Mouse (Mus musculus): ENCODE data around the gene Zfp518b. TPM values are rescaled to one million over a fixed set of nuclear protein-coding genes. Genes with fewer than 3 reads are reported as not detected.
A peak's percentile ranks its signal among the peaks of the same experiment; 100 is the strongest.

Zfp518b gene
- total RNA-seq (2021) = 10 to 100 TPM in 1 of 2 experiments, 1 to 10 TPM in 1; 8.8 to 10.8 TPM

- peak; percentile 85 for DNase-seq
- intact Hi-C loops (cut with DNase I) = no loop called here
Observed at GRCm38 (mm10) chr5:38684164-38684911, at the start of gene Zfp518b. Zfp518b (minus strand) TSS chr5:38684826.

DNA sequence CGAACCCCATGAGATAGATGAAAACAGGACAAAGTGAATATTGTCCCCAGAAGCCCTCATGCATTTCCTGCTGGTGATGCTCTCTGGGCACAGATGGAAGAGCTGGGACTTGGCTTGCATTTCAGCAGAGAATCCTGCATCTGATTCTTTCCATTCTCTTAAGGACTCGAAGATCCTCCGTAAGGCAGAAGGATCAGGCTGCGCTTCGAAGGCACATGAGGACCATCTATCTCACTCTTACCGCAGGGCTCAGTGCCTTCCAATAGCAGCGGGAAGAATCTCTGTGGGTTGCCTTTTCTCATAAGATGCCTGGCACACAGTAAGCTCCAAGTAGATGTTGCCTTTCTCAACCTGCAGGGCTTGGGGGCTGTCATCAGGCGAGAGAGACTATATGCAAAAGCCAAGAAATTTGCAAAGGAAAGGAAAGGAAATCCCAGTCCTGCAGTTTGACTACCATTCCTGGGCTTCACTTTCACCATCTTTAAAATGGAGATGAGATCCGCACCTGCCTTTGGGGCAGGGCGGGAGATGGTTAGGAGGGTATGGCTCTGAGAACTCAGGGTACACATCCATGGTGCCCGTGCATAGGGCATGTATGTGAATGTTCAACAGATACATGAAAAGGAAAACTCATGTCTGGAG lies 24.4 kb upstream of the Zfp518b start:
- DNase-seq = no peak
- intact Hi-C loops (cut with DNase I) = no loop called here

- intact Hi-C loops (cut with DNase I) = no loop called here
- DNase-seq = no peak
Observed at GRCm38 (mm10) chr5:38707364-38708075, 22.9 kb upstream of the Zfp518b start.

DNA sequence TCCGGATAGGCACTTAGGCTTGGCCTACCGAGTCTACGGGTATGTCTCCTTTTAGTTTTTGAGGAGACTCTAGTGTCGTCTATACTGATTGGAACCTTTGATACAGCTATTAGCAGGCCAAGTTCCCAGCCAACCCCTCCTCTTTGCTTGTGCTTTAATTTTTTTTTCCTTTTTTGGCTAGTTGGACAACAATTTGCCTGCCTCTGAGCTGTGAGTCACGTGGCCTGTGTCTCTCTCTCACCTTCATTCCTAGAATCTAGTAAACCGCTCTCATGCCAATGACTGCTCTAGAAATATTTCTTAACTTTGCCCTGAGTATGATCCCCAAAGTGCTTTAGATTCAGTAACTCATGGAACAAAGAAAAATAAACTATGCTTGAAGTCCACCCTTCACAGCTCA lies 18.3 kb upstream of the Zfp518b start:
- intact Hi-C loops (cut with DNase I) = no loop called here
- DNase-seq = no peak

- no peak for DNase-seq
- intact Hi-C loops (cut with DNase I) = no loop called here
Observed at GRCm38 (mm10) chr5:38702091-38702490, 17.5 kb upstream of the Zfp518b start.

- intact Hi-C loops (cut with DNase I) = no loop called here
- no peak for DNase-seq
Observed at GRCm38 (mm10) chr5:38698466-38698865, 13.8 kb upstream of the Zfp518b start.

DNA sequence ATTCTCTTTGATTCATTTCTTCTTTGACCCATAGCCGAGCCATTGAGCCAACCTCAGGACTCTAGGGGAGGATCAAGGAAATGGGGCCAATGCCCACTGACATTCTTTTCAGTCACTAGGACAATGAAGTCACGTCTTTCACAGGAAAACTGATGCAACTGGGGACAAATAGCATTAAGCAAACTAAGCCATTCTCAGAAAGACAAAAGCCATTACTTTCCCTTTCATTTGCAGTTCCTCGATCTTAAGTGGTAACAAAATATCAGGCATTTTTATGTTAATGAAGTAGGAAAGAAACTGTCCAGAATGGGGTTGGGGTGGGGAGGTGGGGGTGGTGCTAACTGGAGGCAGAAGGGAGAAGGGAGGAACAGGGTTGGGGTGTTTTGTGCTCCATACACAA lies 13.4 kb upstream of the Zfp518b start:
- DNase-seq = no peak
- intact Hi-C loops (cut with DNase I) = no loop called here

DNA sequence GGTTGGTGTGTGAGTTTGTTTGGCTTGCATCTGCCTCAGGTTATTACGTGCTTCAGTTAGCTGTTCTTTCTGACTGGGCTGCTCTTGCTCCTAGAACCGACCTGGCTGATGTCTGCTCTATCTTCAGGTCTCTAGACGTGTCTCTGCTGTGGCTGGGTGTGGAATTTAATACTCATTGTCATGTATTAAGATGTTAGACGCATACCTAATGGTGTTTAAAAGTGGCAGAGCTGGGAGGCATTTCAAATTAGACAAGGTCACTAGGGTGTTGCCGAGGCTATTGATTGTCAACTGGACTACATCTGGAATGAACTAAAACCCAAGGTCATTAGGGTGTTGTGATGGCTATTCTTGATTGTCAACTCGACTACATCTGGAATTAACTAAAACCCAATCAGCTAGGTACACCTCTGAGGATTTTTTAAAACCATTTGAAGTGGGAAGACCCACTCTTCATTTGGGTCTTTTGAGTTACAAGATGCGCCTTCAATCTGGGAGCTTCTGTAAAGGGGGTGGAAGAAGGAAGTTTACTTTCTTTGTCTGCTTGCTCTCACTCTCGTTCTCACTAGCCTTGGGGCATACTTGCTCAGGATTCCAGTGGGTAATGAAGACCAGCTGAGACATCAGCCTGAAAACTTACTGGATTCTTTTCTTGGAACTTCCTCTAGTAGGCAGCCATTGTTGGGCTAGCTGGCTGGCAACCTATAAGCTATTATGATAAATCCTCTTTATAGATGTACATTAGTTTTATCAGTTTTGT lies 12.2 kb upstream of the Zfp518b start:
- DNase-seq = no peak
- intact Hi-C loops (cut with DNase I) = no loop called here

DNA sequence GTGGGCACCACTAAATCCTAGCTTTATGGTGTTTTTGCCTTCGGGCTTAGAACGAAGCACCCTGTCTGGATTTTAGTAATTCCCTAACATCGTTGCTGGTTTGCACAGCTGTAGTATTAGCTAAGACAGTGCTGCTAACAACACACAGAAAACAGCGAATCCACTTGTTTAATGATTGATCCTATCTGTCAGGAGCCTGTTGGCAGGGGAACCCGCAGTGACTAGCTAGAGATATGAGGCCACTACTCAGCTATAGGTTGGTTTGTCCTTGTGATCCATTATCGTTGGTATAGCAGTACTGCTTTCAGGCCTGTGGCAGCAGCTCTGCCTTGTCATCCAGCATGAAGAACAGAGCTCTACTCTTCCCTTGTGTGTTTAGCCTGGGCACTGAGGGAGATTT lies 8.2 kb upstream of the Zfp518b start:
- intact Hi-C loops (cut with DNase I) = no loop called here
- DNase-seq = no peak

DNA sequence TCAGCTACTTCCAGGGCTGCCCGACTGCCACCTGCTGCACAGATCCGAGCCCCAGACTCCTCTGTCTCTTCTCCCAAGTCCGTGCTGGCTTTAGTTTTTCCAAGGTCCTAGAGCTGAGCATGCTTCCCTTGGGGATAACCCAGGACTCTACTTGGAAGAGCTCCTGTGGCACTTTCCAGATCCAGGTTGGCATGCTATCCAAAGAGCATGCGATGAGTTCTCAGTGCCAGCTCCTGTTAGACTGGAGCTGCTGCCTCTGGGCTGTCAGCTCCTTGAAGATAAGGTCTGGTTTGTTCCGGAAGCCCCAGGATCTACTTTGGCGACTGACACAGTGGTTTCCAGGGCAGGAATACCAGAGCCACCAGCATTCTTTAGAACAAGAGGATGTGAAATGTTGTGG lies 4.6 kb upstream of the Zfp518b start:
- no peak for DNase-seq
- intact Hi-C loops (cut with DNase I) = no loop called here

- intact Hi-C loops (cut with DNase I) = no loop called here
- no peak for DNase-seq
Observed at GRCm38 (mm10) chr5:38687694-38688093, 3.1 kb upstream of the Zfp518b start.

DNA sequence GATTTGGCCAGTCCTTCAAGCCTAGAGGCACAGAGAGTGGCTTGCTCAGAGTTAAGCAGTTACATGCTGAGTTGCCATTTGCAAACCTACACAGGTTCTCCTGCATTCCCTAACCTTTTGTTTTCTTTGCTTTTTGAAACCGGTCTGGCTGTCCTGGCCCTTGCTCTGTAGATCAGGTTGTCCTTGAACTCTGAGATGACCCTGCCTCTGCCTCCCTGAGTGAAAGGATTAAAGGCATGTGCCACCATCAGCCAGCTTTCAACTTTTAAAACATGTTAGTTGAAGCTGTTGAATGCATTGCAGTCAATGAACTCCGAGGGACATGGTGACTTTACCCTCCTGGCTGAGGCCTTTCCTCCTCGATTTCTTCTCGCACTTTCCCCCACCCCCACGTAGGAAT lies 25.8 kb downstream of the Zfp518b start:
- intact Hi-C loops (cut with DNase I) = no loop called here
- no peak for DNase-seq

- intact Hi-C loops (cut with DNase I) = no loop called here
- DNase-seq = no peak
Observed at GRCm38 (mm10) chr5:38656204-38656603, 28.4 kb downstream of the Zfp518b start.

DNA sequence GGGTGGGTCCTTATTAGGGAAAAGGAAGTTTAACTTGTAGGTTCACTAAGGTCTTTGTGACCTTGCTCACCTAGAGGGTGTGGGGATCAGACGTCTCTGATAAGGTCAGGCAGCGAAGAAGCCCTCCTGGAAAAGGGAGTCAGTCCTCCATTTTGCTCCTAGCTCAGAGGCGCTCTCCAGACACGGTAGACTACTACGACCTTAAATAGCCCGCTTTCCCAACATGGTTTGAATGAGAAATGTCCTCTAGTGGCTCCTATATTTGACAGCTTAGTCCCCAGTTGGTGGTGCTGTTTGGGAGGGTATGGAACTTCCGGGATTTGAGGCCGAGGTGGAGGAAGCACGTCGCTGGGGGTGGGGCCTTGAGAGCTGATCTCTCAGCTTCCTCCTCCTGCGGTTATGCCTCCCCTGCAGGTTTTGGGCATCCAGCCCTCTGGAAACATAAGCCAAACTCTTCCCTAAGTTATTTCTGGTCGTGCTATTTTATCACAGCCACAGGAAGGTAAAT lies 29.2 kb downstream of the Zfp518b start:
- intact Hi-C loops (cut with DNase I) = no loop called here
- DNase-seq = peak; percentile 20 to 23

- DNase-seq = no peak
- intact Hi-C loops (cut with DNase I) = no loop called here
Observed at GRCm38 (mm10) chr5:38654571-38654970, 30.1 kb downstream of the Zfp518b start.

DNA sequence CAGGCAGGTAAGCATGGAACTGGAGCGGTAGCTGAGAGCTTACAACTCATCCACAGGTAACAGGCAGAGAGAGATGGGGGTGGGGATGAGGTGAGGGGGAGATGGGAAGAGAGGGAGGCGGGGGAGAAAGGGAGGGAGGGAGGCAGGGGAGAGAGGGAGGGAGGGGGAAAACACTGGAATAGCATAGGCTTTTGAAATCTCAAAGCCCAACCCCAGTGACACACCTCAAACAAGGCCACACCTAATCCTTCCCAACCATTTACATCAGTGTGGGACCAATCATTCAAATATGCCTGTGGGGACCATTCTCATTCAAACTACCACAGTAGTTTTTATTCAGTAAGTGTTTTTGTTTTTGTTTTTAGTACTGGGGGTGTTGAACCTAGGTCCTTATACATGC lies 31.5 kb downstream of the Zfp518b start:
- intact Hi-C loops (cut with DNase I) = no loop called here
- DNase-seq = no peak

- DNase-seq = no peak
- intact Hi-C loops (cut with DNase I) = no loop called here
Observed at GRCm38 (mm10) chr5:38651455-38651854, 33.2 kb downstream of the Zfp518b start.

GRCm38 (mm10) chr5:38641526-38641925 lies 43.1 kb downstream of the Zfp518b start:
- DNase-seq = no peak
- intact Hi-C loops (cut with DNase I) = no loop called here

DNA sequence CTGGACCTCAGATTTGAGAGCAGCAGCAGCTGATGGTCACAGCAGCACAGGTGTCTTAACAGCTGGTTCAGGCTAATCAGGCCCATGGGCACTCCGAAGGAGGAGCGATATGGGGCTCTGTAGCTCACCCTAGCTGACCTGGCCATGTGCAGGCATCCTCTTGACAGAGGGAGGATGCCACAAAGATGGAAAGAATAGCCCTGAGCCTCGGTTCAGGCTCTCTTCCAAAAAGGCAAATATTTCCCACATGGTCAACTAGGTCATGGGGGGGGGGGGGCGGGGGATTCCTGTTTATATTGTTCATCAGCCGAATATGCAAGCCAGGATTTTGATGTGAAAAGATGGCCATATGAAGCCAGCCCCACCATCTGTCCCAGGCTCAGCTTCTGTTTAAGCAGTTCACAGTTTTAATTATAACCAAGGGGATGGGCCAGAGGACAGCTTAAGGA lies 48.3 kb downstream of the Zfp518b start:
- DNase-seq = no peak
- intact Hi-C loops (cut with DNase I) = no loop called here

DNA sequence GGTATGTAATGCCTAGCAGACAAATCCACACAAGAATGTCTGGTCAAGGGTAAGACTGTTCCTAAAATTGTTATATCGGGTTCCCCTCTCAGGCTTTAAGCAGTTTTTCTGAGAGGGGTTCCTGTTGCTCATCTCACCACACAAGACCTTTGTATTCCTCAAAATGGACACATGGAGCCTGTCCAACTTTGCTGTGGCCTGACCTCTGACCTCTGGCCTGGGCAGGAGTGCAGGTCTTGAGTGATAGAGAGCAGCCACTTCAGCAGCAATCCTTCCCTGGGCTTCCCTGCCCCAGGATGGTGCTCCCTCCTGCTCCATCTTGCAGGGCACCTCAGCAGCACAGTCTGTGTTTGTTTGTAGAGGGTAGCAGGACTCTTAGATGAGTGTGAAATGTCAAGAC lies 48.9 kb downstream of the Zfp518b start:
- no peak for DNase-seq
- intact Hi-C loops (cut with DNase I) = no loop called here

Measured in heart, postnatal 10 days (tissue).